Mouse (Mus musculus): ENCODE measurements around the gene Ugt1a8.
A peak's percentile ranks its signal among the peaks of the same experiment; 100 is the strongest.

Ugt1a8 gene

DNA sequence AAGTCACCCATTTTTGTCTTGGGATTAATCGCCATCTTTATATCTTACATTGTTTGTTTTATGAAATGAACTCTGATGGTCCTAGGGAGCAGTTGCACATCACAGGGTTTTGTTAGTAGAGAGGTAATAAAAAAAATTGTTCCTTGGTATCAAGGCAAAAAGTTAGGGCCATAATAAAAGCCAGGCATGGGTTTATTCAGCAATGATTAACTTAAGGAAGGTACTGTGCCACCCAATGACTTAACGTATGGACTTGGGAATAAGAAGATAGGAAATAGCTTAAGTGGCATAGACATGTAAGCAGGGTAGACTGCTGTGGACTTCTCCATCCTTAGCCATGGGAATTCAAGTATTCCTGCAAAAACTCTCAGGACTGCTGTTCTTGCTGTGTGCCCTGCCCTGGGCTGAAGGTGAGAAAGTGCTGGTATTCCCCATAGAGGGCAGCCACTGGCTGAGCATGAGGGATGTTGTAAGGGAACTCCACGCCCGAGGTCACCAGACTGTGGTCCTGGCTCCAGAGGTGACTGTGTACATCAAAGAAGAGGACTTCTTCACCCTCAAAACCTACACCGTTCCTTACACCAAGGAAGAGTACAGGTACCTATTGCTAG, 98.8 kb downstream of the Ugt1a8 start:
- no peak for DNase-seq (ENCODE audit: low spot score in 2 of 2)

DNA sequence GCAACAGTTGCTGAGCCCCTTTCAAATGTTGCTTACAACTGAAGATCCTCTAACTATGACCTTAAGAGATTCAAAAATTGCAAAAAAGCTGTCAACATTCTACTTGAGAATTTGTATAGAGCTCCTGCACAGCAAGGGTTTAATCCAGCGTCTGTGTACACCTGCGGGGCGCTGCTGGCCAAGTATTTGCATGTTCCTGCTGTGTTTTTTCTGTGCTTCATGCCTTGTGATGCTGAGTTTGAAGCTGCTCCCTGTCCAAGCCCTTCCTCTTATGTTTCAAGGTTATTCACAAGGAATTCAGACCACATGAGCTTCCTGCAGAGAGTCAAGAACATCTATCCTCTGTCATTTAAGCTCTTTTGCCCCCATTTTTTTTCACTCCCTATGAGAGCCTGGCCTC, 104.5 kb downstream of the Ugt1a8 start:
- no peak for DNase-seq (ENCODE audit: low spot score in 2 of 2)

DNA sequence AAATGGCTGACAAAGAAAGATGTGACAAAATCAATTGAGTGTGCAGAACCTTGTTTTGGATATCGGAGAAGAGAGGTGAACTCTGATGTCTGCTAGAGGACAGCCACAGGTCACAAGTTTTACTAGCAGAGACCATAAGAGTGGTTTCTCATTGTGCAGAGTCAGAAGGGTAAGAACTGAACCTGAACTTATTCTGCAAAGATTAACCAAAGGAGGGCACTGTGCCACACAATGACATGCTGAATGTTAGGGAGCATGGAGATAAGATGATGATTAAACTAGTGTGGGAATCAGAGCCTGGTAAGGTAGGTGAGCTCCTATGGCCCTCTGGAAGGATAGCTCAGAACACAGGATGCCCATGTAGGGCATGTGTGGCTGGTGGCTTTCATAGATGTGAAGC, 108.1 kb downstream of the Ugt1a8 start:
- DNase-seq (ENCODE audit: low spot score in 2 of 2): no peak

DNA sequence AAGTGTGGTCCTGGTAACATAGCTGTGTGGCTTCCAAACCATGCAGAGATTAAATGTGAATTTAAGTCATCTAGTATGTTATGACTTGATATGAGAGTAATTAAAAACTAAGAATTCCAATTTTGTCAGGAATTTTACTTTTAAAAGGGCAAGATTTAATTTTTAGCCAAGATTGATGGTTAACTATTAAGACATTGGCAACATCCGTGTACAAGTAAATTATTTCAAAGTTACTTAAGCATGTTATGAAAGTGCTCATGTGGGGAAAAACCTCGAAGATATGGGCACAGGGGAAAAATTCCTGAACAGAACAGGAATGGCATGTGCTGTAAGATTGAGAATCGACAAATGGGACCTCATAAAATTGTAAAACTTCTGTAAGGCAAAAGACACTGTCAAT, 109.8 kb downstream of the Ugt1a8 start:
- no peak for DNase-seq (ENCODE audit: low spot score in 2 of 2)

DNA sequence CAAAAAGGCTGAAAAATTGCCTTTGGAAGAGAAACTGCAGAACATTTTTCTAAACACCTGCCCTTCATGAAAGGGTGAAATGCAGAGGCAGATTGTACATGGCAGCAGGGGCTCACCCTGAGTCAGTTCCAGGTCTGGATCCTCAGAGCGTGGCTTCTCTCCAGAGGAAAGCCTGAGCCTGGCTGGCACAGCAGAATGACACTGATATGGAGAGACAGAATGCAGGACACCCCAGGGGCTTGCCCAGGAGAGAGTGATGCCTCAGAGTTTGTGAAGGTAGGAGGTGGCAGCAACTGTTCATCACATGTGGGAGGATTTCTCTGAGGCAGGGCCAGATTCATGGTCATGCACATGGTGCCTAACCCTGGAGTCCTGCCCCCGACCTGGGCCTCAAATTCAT, 112.4 kb downstream of the Ugt1a8 start:
- DNase-seq (ENCODE audit: low spot score in 2 of 2): no peak

DNA sequence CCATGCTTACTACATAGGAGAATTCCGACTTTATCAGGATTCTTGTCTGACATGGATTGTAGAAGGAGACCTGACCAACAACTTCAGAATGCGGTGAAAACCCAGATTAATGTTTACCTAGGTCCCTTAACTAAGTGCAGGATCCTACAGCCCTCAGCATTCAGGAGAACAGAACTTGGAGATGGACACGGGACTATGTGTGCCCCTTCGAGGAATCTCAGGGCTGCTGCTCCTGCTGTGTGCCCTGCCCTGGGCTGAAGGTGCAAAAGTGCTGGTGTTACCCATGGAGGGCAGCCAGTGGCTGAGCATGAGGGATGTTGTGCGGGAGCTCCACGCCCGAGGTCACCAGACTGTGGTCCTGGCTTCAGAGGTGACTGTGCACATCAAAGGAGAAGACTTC, 112.8 kb downstream of the Ugt1a8 start, which contains the start of gene Ugt1a2:
Gene Ugt1a2 (plus strand): TSS at position 146 of the 400 bp plus-strand sequence.
- DNase-seq (ENCODE audit: low spot score in 2 of 2): no peak

DNA sequence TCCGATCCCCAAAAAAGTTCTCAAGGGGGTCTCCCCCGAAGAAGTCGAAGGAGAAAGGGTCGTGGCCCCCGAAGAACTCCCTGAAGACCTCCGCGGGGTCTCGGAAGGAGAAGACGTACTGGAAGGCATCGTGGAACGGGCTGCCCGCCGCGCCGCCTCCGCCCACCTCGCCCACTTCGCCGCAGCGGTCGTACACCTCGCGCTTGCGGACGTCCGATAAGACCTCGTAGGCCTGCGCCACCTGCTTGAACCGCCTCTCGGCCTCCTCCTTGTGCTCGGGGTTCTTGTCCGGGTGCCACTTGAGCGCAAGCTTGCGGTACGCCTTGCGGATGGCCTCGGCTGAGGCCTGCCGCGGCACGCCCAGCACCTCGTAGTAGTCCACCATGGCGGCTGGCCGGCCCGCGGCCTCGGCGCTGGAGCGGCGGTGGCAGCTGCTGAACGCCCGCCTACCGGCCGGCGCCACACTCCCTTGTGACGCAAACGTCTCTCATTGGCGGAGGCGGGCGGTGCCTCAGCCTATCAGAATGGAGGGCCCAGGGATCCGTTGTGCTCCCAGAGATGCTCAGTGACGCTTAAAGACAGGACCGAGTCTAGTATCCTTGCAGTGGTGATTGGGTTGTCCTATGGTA, 117.8 kb downstream of the Ugt1a8 start, which contains the start of gene Dnajb3:
Gene Dnajb3 (minus strand): TSS at position 489 of the 629 bp plus-strand sequence.
- peak; percentile 73 to 80 for DNase-seq (ENCODE audit: low spot score in 2 of 2)

DNA sequence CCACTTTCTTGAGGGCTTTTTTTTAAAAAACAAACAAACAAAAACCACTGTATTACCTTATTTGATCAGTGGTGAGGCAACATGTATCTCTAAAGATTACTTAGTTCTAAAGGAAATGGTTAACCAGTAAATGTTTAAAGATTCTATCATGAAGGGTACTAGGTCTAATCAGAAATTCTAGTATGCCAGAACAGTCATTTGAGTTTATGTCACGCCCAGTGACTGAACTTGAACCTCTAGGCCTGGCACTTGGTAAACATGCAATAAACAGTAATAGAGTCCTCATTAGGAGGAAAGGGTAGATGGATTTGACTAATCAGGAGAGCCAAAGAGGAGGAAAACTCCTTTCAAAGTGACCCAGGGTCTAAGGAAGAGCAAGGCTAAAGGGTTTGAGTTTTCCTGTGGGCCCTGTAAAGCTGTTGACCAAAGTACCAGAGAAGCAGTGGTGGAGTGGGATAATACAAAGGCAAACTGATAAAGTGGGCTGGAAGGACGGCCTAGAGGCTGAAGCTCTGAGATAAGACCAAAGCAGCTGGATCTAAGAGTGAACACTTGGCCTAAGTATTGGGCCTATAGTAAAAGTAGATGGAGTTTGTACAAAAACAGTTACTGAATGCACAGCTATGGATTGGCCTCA, 119.3 kb downstream of the Ugt1a8 start:
- no peak for DNase-seq (ENCODE audit: low spot score in 2 of 2)

DNA sequence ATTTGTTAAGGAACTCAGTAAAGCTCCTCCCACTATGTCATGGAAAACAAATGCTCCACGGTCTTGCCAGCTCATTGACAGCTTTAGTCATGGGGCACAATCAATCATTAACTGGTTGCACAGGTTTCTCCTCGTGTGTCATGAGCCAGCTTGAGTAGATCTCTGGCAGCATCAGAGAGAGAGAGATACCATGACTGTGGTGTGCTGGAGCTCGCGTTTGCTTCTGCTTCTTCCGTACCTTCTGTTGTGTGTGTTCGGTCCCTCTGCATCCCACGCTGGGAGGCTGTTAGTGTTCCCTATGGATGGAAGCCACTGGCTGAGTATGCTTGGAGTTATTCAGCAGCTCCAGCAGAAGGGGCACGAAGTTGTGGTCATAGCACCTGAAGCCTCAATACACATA, 124.2 kb downstream of the Ugt1a8 start, which contains the start of gene Ugt1a1:
Gene Ugt1a1 (plus strand): TSS at position 148 of the 400 bp plus-strand sequence.
- no peak for DNase-seq (ENCODE audit: low spot score in 2 of 2)

DNA sequence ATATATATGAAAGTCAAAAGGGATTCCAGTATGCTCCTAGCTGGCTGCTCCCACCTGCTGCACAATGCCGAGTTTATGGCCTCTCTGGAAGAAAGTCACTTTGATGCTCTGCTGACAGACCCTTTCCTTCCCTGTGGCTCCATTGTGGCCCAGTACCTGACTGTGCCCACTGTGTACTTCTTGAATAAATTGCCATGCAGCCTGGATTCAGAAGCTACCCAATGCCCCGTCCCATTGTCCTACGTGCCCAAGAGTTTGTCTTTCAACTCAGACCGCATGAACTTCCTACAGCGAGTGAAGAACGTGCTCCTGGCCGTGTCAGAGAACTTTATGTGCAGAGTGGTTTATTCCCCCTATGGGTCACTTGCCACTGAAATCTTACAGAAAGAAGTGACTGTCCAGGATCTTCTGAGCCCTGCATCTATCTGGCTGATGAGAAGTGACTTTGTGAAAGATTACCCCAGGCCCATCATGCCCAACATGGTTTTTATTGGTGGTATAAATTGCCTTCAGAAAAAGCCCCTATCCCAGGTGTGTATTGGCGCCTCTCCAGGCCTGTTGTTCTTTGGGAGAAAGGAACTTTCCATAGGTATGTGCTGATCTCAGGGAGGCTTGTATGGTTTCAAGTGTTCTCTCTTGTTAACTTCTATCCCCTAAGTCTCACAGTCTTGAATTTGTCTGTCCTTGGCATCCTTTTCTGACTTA, 124.9 kb downstream of the Ugt1a8 start:
- no peak for DNase-seq (ENCODE audit: low spot score in 2 of 2)

DNA sequence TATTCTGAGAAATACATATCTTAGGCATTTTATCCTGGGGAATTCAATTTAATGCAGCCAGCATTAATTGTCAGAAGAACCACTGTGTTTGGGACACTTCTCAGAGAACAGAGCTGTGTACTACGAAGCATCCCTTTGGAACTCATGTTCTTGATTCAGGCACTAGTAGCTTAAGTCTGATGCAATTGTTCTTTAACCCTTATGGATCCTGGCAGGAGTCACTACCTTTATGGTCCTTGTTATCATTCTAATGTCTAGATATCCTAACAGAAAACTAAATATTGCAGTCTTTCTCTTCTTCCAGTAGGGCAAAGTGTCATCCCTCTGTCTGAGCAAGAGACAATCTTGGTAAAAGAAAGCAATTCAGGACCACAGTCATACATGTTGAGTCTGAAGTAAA, 125.4 kb downstream of the Ugt1a8 start:
- DNase-seq (ENCODE audit: low spot score in 2 of 2): no peak

DNA sequence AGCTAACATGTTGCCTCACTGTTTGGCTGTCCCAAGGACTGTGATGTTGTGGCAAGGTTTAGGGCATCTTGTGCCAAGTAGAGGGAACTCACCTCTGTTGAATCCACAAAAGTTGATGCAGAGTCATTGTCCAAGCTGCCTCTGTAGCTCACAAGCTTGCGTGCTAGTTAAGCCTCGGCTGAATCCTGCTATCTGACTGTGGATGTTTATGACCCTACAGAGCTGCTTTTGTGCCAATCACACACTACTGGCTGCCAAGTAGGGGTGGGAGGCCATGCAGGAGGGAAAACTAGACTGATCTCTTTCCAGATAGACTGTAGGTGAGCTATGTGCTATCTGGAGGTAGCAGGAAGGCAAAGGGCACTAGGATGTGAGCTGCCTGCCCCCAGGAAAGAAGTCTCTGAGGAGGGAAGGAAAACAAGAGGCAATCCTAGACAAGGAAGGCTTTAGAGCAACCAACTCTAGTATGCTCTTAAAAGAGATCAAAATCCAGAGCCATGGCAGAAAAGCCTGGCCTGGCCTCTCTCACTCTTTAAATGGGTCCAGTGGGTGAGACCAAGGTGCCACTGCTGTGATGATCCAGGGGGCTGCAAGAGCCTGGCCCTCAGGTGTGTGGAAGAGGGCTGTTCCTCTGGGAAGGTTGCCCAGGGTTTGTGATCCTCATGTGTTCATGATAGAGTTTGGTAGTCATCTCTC, 126.3 kb downstream of the Ugt1a8 start:
- no peak for DNase-seq (ENCODE audit: low spot score in 2 of 2)

DNA sequence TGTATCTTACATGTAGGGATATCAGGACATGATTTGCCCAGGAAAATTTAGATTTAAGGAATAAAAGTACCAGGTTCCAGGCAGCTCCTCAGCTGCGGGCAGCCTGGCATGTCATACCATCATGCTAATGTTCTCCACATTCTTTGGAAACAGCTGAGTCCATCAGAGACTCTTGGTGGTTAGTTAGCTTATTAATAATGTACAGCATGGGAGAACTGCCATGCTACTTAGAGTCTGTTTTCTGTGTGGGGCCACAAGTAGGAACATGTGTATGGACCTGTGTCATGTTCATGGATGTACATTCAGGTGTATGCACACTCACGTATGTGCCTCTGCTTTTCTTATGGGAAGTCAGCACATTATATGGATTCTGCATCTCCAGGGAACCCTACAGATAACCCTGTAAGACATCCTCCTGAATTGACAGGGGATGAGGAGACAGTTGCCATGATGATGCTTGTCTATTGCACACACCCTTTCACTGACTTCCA, 126.9 kb downstream of the Ugt1a8 start:
- DNase-seq (ENCODE audit: low spot score in 2 of 2): no peak

DNA sequence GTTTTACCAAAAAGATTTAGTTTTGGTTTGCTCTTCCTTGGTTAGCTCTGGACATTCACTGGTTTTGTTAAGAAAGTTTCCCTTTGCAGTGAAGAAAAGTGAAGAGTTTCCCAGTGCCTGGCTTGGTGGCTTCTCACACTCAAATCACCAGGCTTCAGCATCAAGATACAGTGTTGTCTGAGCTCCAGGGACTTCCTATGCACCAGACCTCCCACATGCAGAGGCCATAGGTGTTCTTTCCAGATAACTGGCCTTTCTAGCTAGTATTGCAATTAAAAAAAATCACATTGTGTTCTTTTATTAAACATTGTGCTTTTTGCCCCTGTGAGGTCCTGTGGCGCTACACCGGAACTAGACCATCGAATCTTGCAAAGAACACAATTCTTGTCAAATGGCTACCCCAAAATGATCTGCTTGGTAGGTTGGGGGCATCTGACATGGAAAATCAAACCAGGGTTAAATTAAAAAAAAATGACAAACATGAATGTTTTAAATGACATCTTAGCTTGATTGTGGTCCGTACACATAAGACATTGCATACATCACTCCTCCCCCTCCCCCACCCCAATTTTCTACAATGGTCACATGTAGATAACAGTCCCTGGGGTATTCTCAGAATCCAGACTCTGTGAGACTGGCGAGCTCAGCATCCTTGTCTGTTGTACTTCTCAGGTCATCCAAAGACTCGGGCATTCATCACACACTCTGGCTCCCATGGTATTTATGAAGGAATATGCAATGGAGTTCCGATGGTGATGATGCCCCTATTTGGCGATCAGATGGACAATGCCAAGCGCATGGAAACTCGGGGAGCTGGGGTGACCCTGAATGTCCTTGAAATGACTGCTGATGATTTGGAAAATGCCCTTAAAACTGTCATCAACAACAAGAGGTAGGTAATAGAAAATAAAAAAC, 128.1 kb downstream of the Ugt1a8 start:
- no peak for DNase-seq (ENCODE audit: low spot score in 2 of 2)

DNA sequence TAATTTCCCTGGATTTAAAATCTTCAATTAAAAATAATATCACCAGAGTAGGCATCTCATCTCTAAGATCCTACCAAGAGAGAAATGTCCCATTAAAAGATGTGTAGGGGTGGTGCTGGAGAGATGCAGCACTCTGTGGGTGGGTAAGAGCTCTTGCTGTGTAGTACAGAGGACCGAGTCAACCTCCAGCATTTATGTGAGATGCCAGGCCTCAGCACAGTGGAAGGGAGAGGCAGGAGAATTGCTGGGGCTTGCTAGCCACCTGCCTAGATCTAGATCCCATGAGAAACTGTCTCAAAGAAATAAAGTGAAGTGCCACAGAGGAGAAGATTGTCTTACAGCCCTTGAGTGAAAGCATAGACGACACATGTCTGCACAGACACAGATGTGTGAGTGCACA, 128.9 kb downstream of the Ugt1a8 start:
- DNase-seq (ENCODE audit: low spot score in 2 of 2): no peak

DNA sequence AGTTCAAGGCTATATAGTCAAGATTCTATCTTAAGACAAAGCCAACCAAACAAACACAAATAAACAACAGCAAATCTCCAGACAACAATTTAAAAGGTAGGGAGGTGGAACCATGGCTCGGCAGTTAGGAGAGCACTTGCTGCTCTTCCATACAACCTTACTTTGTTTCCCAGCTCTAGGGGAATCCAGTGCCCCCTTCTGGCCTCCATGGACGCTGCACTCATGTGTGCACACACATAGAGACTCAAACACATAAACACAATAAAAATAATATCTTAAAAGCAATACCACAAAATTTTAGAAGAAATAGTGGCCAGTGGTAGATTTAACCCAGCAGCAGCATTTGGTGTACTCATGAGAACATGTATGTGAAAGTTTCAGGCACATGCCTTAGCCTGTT, 129.5 kb downstream of the Ugt1a8 start:
- DNase-seq (ENCODE audit: low spot score in 2 of 2): no peak

DNA sequence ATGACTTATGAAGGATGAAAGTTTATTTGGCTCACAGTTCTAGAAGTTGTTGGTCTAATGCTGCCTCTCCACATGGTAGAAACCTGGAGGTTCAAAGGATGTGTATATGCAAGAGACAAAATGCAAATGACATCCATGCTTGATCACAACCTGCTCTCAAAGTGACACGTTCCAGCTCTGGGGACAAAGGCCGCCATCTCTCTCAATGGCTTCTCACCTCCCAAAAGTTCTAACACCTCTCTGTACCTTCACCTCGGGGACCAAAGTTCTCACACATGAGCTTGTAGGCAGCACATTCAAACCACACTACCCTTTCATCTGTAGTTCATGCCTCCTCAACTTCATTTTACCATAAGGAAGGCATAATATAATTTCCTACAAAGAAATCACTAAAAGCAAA, 130.0 kb downstream of the Ugt1a8 start:
- no peak for DNase-seq (ENCODE audit: low spot score in 2 of 2)

DNA sequence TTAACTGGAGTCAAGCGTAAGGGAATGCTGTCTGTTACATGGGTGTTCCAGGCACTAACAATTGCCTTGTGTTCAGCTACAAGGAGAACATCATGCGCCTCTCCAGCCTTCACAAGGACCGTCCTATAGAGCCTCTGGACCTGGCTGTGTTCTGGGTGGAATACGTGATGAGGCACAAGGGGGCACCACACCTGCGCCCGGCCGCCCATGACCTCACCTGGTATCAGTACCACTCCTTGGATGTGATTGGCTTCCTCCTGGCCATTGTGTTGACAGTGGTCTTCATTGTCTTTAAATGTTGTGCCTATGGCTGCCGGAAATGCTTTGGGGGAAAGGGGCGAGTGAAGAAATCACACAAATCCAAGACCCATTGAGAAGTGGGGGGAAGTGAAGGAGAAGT, 130.4 kb downstream of the Ugt1a8 start:
- DNase-seq (ENCODE audit: low spot score in 2 of 2): peak in 1 of 2 experiments; percentile 25

DNA sequence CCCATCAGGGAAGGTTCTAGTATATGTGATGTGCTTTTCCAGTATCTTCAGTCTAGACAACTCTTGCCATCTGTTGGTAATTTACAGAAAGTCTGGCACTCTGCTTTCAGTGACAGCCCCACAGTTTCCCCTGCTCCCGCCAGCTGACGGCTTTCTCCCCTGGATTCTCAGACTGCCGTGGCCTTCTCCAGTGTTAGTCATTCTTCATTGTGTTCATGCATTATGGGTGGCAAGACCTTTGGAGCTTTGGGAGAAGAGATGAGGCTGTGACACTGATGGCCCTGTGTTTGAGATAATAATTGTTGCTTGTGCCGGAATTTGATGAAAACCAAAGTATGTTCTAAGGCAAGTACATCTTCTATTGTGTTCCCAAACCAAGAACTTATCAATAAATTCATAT, 131.0 kb downstream of the Ugt1a8 start:
- DNase-seq (ENCODE audit: low spot score in 2 of 2): no peak

DNA sequence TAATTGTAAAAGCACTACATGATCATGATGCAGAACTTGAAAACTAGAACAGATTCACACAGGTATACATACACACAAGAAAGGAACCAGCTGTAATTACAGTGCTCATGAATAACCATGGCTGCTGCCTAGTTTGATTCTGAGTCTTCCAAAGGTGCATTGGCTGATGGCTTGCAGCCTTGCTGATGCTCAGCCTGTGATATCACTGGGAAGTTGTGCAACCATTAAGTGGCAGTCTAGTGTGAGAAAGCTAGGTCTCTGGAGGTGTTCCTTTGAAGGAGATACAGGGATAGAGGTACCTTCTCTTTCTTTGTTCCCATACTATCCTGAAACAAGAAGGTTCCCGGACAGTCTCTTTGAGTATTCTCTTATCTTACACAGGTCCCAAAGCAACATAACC, 131.4 kb downstream of the Ugt1a8 start:
- DNase-seq (ENCODE audit: low spot score in 2 of 2): peak in 1 of 2 experiments; percentile 20

DNA sequence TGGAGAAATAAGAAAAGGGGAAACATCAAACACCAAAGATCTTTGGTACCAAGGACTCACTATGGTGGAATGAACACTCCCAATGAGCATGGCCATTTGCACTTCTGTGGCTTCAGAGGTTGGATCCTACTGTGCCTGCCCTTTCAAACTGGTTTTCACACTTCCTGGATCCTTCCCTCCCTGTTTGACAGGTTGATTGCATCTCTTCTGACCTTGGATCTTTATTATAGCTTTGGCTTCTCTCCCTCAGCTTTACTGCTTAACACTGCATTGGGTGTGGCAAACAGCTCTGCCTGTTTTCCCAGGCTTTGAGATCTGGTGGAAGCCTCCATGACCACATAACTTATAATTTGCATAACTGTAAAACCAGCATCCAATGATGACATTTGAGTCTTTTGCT, 132.7 kb downstream of the Ugt1a8 start:
- peak in 1 of 2 experiments; percentile 11 for DNase-seq (ENCODE audit: low spot score in 2 of 2)
